Mouse (Mus musculus) CH12F3 (cell line): ENCODE data around the gene Farp1.

Experiments
- in situ Hi-C: fragments of 300-500 bp; cut with MboI; formaldehyde crosslinking; loops from 2 replicates; pipeline ENCODE4 v1.14.3; 2020; ENCODE audit warnings: low sequenced_read_pairs

The Farp1 gene

GRCm38 (mm10) chr14:121214636-121215257, 179.7 kb downstream of the Farp1 start:
- in situ Hi-C loops = no loop called here

- in situ Hi-C loops = no loop called here
These were observed 180.8 kb downstream of the Farp1 start for GRCm38 (mm10) chr14:121215817-121216216.

- in situ Hi-C loops = no loop called here
These were observed 181.7 kb downstream of the Farp1 start for GRCm38 (mm10) chr14:121216672-121217071.

DNA sequence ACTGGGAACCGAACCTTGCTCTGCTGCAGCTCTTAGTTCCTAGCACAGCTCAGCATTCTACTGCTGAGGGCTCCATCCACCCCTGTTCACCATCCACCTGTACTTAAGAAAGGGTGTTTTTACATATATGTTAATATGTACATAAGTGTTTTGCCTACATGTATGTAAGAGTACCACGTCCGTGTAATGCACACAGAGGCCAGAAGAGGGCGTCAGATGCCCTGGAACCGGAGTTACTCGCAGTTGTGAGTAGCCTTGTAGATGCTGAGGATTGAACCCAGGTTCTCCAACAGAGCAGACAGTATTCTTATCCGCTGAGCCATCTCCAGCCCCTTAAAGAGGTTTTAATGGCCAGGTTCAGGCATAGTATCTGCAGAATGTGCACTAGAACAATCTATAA, 183.6 kb downstream of the Farp1 start:
- in situ Hi-C loops = no loop called here

DNA sequence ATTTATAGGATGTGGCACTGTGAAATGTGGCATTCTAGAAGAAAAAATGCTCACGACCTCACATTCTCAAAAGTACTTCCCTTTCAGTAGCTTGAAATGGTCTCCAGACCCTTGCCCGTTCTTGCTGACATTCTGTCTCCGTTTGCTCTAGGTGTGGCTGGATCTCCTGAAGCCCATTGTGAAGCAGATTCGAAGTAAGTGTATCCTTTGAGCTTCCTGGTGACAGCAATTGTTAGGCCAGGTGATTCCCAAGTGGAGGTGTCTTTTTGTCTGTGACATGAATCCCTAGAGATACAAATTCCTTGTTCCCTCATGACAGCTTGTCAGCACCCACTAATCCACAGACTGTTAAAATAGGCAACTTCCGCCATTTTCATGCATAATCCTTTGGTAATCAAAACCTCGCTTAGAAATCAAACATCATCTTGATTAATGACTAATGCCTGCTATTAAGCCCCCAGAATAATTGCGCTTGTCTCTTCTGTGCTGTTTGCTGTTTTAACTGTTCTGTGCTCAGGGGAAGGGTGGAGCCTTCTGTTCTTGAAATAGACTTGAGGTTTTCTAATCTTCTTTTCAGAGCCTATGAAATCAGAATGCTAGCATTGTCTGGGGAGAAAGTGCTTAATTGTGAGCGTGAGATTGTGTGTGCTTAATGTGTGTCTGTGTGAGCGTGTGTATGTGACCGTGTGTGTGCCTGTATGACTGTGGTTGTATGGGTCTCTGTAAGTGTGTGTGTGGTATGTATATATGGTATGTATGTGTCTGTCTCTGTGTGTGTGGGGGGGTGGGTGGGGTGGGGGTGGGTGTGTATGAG, 184.4 kb downstream of the Farp1 start:
- in situ Hi-C loops = no loop called here

DNA sequence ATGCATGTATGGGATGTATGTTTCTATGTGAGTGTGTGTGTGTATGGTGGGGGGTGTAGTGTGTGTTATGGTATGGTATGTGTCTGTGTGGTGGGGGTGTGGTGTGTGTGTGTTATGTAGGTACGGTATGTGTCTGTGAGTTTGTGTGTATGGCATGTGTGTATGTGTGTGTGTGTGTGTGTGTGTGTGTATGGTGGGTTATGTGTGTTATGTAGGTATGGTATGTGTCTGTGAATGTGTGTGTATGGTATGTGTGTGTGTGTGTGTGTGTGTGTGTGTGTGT, 185.0 kb downstream of the Farp1 start:
- in situ Hi-C loops = no loop called here

DNA sequence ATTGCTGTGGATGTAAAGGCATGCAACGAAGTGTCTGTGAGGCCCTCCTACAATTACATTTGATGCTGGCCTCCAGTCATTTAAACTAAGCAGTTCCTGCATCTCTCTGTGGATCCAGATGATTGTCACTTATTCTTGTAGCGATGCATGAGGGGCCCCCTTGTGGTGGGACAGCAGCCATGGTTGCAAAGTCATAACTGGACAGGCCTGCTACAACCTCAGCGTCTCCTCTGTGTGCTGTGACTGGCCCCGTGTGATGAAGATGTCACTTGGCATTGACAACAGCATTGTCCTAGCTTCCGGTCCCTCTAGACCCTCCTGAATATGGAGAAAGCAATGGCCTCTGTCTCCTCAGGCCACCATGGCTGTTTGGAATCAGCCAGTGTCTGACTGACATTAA, 185.7 kb downstream of the Farp1 start:
- in situ Hi-C loops = no loop called here

GRCm38 (mm10) chr14:121225804-121226203, 190.8 kb downstream of the Farp1 start:
- in situ Hi-C loops = no loop called here

- in situ Hi-C loops = no loop called here
These were observed 194.2 kb downstream of the Farp1 start for GRCm38 (mm10) chr14:121229036-121229773.

- in situ Hi-C loops = no loop called here
These were observed 196.2 kb downstream of the Farp1 start for GRCm38 (mm10) chr14:121231232-121231631.

GRCm38 (mm10) chr14:121234741-121235307, 199.8 kb downstream of the Farp1 start:
- in situ Hi-C loops = no loop called here

DNA sequence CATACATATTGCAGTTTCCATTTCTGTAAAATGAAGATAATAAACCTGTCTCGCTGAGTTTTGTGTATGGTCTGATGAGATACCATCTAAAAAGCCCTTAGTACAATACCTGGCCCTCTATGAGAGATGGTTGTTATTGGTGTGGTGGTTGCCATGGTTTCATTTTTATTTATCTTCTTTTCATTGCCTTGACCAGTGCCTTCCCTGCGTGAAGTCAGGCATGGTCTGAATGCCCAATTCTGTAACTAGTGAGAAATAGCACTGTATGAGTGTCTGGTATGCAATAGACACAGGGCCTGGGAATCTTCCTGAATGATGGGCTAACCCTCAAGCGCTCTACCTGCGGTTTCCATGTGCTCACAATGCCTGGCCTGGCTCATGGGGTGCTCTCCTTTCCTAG, 201.7 kb downstream of the Farp1 start:
- in situ Hi-C loops = no loop called here

- in situ Hi-C loops = no loop called here
These were observed 203.7 kb downstream of the Farp1 start for GRCm38 (mm10) chr14:121238727-121239126.

GRCm38 (mm10) chr14:121239386-121239785, 204.4 kb downstream of the Farp1 start:
- in situ Hi-C loops = no loop called here

- in situ Hi-C loops = no loop called here
These were observed 209.1 kb downstream of the Farp1 start for GRCm38 (mm10) chr14:121244104-121244503.

- in situ Hi-C loops = no loop called here
These were observed 211.2 kb downstream of the Farp1 start for GRCm38 (mm10) chr14:121246048-121246731.

GRCm38 (mm10) chr14:121247287-121247686, 212.3 kb downstream of the Farp1 start:
- in situ Hi-C loops = no loop called here

DNA sequence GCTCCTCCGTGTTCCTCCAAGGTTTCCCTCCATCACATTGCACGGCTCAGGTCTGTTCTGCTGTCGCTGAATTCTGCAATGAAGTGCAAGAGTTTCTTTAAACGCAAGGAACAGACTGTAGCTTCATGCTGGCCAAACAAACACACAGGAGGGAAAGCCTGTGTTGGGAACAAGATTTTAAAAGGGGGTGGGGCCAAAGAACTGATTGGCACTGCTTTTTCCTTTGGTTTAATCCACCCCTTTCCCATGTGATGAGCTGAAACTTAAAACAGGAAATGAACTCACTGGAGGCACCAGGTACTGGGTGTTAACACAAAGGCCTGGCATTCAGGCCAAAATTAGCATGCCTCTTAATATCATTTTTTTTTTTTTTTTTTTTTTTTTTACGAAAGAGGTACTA, 213.3 kb downstream of the Farp1 start:
- in situ Hi-C loops = no loop called here

DNA sequence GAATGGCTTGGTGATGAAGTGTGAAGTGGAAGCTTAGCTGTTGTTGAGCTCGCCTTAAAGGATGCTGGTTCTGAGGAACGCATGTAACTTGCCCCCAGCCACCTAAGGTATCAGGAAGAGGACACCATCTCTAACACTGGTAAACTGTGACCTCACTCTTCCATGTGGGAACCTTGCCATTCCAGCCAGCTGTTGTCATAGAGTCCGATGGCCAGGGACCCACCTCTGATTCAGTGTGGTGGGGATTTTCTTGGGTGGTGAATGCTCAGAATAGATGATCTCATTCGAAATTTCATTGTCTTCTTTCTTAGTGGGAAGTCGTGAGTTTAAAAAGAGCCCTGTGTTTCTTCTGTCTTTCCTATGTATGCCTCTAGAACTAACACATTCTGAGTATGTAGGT, 216.1 kb downstream of the Farp1 start:
- in situ Hi-C loops = no loop called here

- in situ Hi-C loops = no loop called here
These were observed 216.7 kb downstream of the Farp1 start for GRCm38 (mm10) chr14:121251708-121252107.

GRCm38 (mm10) chr14:121252542-121252941, 217.5 kb downstream of the Farp1 start:
- in situ Hi-C loops = no loop called here
